Mouse (Mus musculus) A20 (cell line): ENCODE data around the gene Krtap3-2.
"Not testable (repeated sequence)": the region's sequence is repeated elsewhere in the genome, so short reads cannot be mapped to it uniquely, and the experiment has no call there.

Source experiments
- DNase-seq: peaks from one replicate; pipeline ENCODE4 v3.0.0-alpha.2; 2011; ENCODE audit warnings: low read depth, low spot score

Krtap3-2 gene

GRCm38 (mm10) chr11:99556753-99557152, at the start of gene Krtap3-2:
Gene Krtap3-2 (minus strand): TSS chr11:99556853.
- DNase-seq: no peak

GRCm38 (mm10) chr11:99603208-99603607, 46.6 kb upstream of the Krtap3-2 start, which contains the start of gene Gm11938:
Gene Gm11938 (minus strand): TSS chr11:99603308.
- DNase-seq: not testable (repeated sequence)

GRCm38 (mm10) chr11:99597742-99598141, 41.1 kb upstream of the Krtap3-2 start, which contains the start of gene Krtap9-3:
Gene Krtap9-3 (minus strand): TSS chr11:99598105.
- DNase-seq: not testable (repeated sequence)

- no peak for DNase-seq
These were observed 34.3 kb upstream of the Krtap3-2 start, which contains the start of gene Krtap1-3 for GRCm38 (mm10) chr11:99590981-99591380. Gene Krtap1-3 (minus strand): TSS chr11:99591339.

- no peak for DNase-seq
These were observed 28.4 kb upstream of the Krtap3-2 start for GRCm38 (mm10) chr11:99585096-99585495.

- no peak for DNase-seq
These were observed 26.6 kb upstream of the Krtap3-2 start, which contains the start of gene Krtap1-4 for GRCm38 (mm10) chr11:99583245-99583704. Gene Krtap1-4 (minus strand): TSS chr11:99583654.

GRCm38 (mm10) chr11:99581564-99581963, 24.9 kb upstream of the Krtap3-2 start:
- no peak for DNase-seq

GRCm38 (mm10) chr11:99581051-99581450, 24.4 kb upstream of the Krtap3-2 start:
- no peak for DNase-seq

- DNase-seq: no peak
These were observed 24.0 kb upstream of the Krtap3-2 start, which contains the start of gene Krtap1-5 for GRCm38 (mm10) chr11:99580636-99581035. Gene Krtap1-5 (minus strand): TSS chr11:99581016.

- DNase-seq: peak; percentile 73
These were observed 17.5 kb upstream of the Krtap3-2 start for GRCm38 (mm10) chr11:99574106-99574505.

GRCm38 (mm10) chr11:99573164-99573563, 16.5 kb upstream of the Krtap3-2 start:
- DNase-seq: no peak

GRCm38 (mm10) chr11:99566530-99566929, 9.9 kb upstream of the Krtap3-2 start, which contains the start of gene Krtap3-1:
Gene Krtap3-1 (minus strand): TSS chr11:99566630.
- no peak for DNase-seq

GRCm38 (mm10) chr11:99562580-99562979, 5.9 kb upstream of the Krtap3-2 start:
- no peak for DNase-seq

- no peak for DNase-seq
These were observed 2.7 kb upstream of the Krtap3-2 start, which contains the start of gene Gm11939 for GRCm38 (mm10) chr11:99559366-99559765. Gene Gm11939 (minus strand): TSS chr11:99559466.

GRCm38 (mm10) chr11:99557976-99558745, 1.5 kb upstream of the Krtap3-2 start:
- DNase-seq: no peak

GRCm38 (mm10) chr11:99556195-99556594, 458 bp downstream of the Krtap3-2 start:
- DNase-seq: no peak

- no peak for DNase-seq
These were observed 5.9 kb downstream of the Krtap3-2 start, which contains the start of gene Krtap3-3 for GRCm38 (mm10) chr11:99550765-99551164. Gene Krtap3-3 (minus strand): TSS chr11:99550865.

- DNase-seq: peak; percentile 11
These were observed 8.8 kb downstream of the Krtap3-2 start for GRCm38 (mm10) chr11:99547892-99548291.

- no peak for DNase-seq
These were observed 16.9 kb downstream of the Krtap3-2 start for GRCm38 (mm10) chr11:99539721-99540120.

- no peak for DNase-seq
These were observed 35.3 kb downstream of the Krtap3-2 start, which contains the start of gene Krt39 for GRCm38 (mm10) chr11:99521288-99521860. Gene Krt39 (minus strand): TSS chr11:99521338.

GRCm38 (mm10) chr11:99514098-99514497, 42.6 kb downstream of the Krtap3-2 start:
- no peak for DNase-seq
